Mouse (Mus musculus) embryonic fibroblast, embryonic 13.5 days (primary cell): Measurements from ENCODE around the gene Pfn4.
"Not testable (repeated sequence)": the region's sequence is repeated elsewhere in the genome, so short reads cannot be mapped to it uniquely, and the experiment has no call there.

ENCODE experiments used
- CTCF ChIP-seq: IDR thresholded peaks from 2 replicates; pipeline ENCODE4 v1.5.1; 2011; ENCODE audit warnings: mild to moderate bottlenecking, control low read depth, low read length, moderate library complexity, borderline replicate concordance; ENCODE audit not compliant: insufficient read depth
- POLR2A ChIP-seq: IDR thresholded peaks from 2 replicates; pipeline ENCODE4 v1.6.1; 2011; ENCODE audit warnings: low read depth, mild to moderate bottlenecking, control low read depth, low read length, moderate library complexity

DNA sequence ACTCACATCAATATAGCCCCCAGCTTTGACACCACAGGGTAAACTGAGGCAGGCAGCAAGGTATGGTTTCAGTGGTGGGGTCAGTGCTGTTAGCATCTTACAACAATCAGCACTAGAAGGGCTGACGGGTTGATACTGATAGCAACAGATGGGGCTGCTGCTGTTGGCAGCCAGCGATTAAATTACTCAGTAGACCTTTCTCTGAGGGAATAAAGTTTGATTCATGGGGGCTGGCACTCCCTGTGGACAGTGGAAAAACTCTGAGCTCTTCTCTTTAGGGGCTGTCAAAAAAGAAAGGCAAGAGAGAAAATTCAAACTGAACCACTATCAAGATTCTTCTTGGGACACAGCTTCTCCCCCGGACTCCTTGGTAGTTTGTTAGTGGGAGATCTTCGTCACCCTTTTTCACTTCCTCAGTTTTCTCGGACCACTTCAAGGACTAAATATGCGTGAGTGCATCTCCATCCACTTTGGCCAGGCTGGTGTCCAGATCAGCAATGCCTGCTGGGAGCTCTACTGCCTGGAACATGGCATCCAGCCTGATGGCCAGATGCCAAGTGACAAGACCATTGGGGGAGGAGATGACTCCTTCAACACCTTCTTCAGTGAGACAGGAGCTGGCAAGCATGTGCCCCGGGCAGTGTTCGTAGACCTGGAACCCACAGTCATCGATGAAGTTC, 13.0 kb downstream of the Pfn4 start:
- not testable (repeated sequence) for TF ChIP-seq CTCF, POLR2A
